Mouse (Mus musculus) MEL (cell line): ENCODE data around the gene Npy.

Experiments
- CHD2 ChIP-seq: IDR thresholded peaks from 2 replicates; pipeline ENCODE4 v1.6.1; 2011; ENCODE audit warnings: low read length, improper control_type of control experiment
- CTCF ChIP-seq, 3 experiments: IDR thresholded peaks in 2 of 3; conservative IDR thresholded peaks in 1 of 3; 2 replicates each; pipeline ENCODE4 v1.5.1; 2011 to 2012; ENCODE audit warnings: low read length in 3 of 3, low read depth in 2 of 3, mild to moderate bottlenecking in 2 of 3, improper control_type of control experiment in 1 of 3, inconsistent platforms in 1 of 3, mixed read lengths in 1 of 3, moderate library complexity in 1 of 3; ENCODE audit not compliant: control insufficient read depth in 1 of 3, insufficient read depth in 1 of 3, poor library complexity in 1 of 3, severe bottlenecking in 1 of 3
- E2F4 ChIP-seq: IDR thresholded peaks from 2 replicates; pipeline ENCODE4 v1.6.1; 2011; ENCODE audit warnings: low read depth, low read length, improper control_type of control experiment, borderline replicate concordance
- ELF1 ChIP-seq: IDR thresholded peaks from 2 replicates; pipeline ENCODE4 v1.6.1; 2014; ENCODE audit warnings: low read depth, mild to moderate bottlenecking, inconsistent platforms, low read length, improper control_type of control experiment, moderate library complexity
- EP300 ChIP-seq, 2 experiments: IDR thresholded peaks; 2 replicates each; pipeline ENCODE4 v1.6.1; 2011; ENCODE audit warnings: improper control_type of control experiment in 2 of 2, low read length in 2 of 2, low read depth in 1 of 2, mild to moderate bottlenecking in 1 of 2
- JUND ChIP-seq: IDR thresholded peaks from 2 replicates; pipeline ENCODE4 v1.6.1; 2011; ENCODE audit warnings: low read depth, mild to moderate bottlenecking, improper control_type of control experiment, low read length
- MAFK ChIP-seq: IDR thresholded peaks from 2 replicates; pipeline ENCODE4 v1.6.1; 2011; ENCODE audit warnings: low read depth, mild to moderate bottlenecking, low read length, improper control_type of control experiment, borderline replicate concordance
- MAX ChIP-seq: IDR thresholded peaks from 2 replicates; pipeline ENCODE4 v1.6.1; 2011; ENCODE audit warnings: low read length, improper control_type of control experiment
- POLR2A ChIP-seq, 2 experiments: IDR thresholded peaks; 2 replicates each; pipeline ENCODE4 v1.6.1; 2011 to 2012; ENCODE audit warnings: low read length in 2 of 2, mild to moderate bottlenecking in 2 of 2, control low read depth in 1 of 2, improper control_type of control experiment in 1 of 2, low read depth in 1 of 2, moderate library complexity in 1 of 2; ENCODE audit not compliant: control insufficient read depth in 1 of 2, insufficient read depth in 1 of 2, poor library complexity in 1 of 2
- SIN3A ChIP-seq: IDR thresholded peaks from 2 replicates; pipeline ENCODE4 v1.6.1; 2012; ENCODE audit warnings: low read length, improper control_type of control experiment, inconsistent platforms
- USF1 ChIP-seq: IDR thresholded peaks from 2 replicates; pipeline ENCODE4 v1.6.1; 2014; ENCODE audit warnings: low read depth, mild to moderate bottlenecking, inconsistent platforms, low read length, improper control_type of control experiment, moderate library complexity
- ZKSCAN1 ChIP-seq: IDR thresholded peaks from 2 replicates; pipeline ENCODE4 v1.6.1; 2012; ENCODE audit warnings: low read depth, mild to moderate bottlenecking, inconsistent platforms, low read length, improper control_type of control experiment, moderate library complexity

DNA sequence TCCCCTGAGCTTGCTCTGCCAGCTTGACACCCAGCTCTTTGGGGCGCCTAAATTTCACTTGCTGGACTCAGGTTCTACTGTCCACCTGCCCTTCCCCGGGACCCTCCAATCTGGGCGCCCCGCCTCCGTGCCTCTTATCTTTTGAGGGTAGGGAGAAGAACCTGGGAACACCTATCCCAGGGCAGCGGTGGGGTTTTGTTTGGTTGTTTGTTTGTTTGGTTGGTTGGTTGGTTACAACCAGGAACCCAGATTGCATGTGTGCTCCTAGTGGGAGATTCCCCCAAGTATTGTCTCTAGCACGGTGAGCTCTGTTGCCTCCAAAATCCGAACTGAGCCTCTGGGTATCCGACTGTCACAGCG lies 341 bp downstream of the Npy start:
- TF ChIP-seq E2F4 (no peak), ELF1 (no peak), CTCF (IDR thresholded peaks at IDR 0.05 in 2 of 3, conservative IDR thresholded peaks at IDR 0.05 in 1 of 3; ENCODE audit: control insufficient read depth in 1 of 3, insufficient read depth in 1 of 3, low read depth in 2 of 3, low read length in 3 of 3, poor library complexity in 1 of 3, severe bottlenecking in 1 of 3) (no peak), JUND (no peak), POLR2A (IDR thresholded peaks at IDR 0.05; ENCODE audit: control insufficient read depth in 1 of 2, insufficient read depth in 1 of 2, low read depth in 1 of 2, low read length in 2 of 2, poor library complexity in 1 of 2) (no peak), MAFK (no peak), EP300 (IDR thresholded peaks at IDR 0.05; ENCODE audit: low read depth in 1 of 2, low read length in 2 of 2) (no peak), ZKSCAN1 (no peak), USF1 (no peak), SIN3A (no peak), MAX (no peak), CHD2 (no peak)
